Mouse (Mus musculus) erythroblast, embryonic 14.5 days (primary cell): ENCODE data around the gene Cbx7.

Experiments used
- GATA1 ChIP-seq: IDR thresholded peaks from 2 replicates; pipeline ENCODE4 v1.6.1; 2012; ENCODE audit warnings: low read length, inconsistent platforms, mixed read lengths
- TAL1 ChIP-seq: IDR thresholded peaks from 3 replicates; pipeline ENCODE4 v1.6.1; 2012; ENCODE audit warnings: low read length, inconsistent platforms, mixed read lengths

DNA sequence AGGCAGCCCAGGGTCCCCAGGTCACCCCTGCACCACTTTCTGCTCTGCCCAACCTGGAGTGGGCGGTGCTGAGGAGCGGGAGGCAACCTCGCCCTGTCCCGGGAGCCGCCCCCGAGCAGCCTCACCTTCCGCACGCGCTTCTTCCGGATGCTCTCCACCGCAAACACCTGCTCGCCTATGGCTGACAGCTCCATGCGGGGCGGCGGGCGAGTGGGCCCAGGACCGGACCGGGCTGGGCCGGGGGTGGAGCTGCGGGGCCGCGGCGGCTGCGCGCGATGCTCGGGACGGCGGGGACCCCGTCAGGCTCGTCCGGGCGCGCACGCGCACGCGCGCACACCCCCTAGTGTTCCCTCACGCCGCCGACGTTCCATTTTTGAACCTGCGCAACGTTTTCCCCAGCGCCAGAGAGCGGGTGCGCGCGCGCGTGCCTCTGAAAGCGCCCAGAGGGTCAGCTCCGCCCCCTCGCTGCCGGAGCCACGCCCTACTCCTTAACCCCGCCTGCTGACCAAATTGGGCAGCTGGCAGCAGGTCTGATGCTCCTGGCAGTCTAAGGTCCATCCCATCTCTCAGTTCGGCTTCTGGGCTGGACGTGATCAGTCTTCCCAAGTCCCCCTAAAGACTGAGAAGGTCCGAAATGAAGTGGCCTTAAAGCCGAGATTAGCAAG is 38.5 kb downstream of the Cbx7 start:
- TF ChIP-seq TAL1 (no peak), GATA1 (no peak)
